Mouse (Mus musculus): ENCODE data around the gene 4930544D05Rik. TPM values are rescaled to one million over a fixed set of nuclear protein-coding genes. Genes with fewer than 3 reads are reported as not detected.

The 4930544D05Rik gene
- polyA plus RNA-seq, 2 experiments from 2014 or later: not detected

DNA sequence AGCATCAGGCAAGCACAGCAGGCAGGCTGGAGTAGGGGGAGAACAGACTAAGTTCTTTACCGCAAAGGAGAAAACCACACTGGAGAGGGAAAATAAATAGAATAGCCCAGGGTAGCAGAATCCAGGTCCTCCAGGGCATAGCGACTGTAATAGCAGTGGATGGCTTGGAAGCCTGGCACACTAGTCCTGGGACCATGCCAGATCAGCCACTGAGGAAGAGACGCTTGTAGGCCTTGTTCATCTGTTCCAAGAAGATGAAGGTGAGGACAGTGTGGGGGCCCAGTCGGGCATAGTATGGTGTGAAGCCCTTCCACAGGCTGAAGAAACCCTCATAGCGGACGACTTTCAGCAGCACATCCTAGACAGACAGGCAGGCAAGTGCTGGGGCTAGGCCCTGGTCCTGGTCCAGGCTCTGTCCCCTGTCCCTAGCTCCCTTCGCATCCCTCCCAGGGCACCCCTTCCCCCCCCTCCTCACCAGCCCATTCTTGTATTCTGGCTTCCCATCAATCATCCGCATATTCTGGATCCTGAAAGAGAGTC, 29.0 kb downstream of the 4930544D05Rik start:
- no peak for ATAC-seq

DNA sequence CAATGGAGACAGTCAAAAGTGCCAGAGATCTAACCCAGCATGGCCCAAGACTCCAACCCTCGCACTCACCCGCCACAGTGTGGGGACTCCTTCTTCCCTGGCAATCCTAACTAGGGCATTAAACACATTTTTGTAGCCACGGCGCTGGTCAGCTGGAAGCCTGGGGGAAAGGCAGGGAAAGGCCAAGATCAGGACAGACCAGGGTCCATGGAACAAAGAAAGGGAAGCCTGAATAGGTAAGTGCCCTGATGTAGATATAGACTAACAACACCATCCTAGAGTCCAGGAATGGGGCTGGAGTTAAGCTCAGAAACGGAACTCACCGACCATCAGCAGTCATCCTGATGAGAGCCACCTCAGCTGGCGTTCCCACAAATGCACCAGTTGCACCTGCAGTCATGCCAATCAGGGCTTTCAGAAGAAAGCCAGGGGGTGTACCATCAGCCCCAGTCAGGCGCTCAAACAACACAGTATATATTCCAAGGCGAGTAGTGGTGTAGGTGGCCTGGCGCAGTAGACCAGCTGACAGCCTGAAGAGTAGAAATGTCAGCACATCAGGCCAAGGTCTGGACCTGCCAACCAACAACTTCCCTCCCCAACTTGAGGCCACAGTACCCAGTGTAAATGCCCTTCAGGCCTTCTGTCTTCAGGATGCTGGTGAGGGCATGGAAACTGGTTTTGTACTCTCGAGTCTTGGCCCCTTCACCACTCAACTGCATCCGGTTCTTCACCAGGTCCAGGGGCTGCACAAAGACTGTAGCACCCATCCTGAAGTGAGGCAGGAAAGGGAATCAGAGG, 30.0 kb downstream of the 4930544D05Rik start:
- ATAC-seq: no peak

DNA sequence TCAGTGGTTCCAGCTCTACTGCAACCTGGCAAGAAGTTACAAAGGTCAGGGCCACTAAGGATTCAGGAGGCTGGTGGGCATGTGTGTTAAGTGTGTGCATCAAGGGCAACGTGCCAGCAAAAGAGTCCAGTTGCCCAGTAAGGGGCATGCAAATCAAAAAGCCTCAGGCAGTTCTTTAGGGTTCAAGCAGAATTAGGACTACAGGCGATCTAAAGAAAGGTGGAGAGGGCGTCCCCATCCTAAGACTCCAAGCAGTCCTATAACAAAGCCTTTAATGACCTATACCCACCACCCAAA, 30.6 kb downstream of the 4930544D05Rik start:
- ATAC-seq: no peak

DNA sequence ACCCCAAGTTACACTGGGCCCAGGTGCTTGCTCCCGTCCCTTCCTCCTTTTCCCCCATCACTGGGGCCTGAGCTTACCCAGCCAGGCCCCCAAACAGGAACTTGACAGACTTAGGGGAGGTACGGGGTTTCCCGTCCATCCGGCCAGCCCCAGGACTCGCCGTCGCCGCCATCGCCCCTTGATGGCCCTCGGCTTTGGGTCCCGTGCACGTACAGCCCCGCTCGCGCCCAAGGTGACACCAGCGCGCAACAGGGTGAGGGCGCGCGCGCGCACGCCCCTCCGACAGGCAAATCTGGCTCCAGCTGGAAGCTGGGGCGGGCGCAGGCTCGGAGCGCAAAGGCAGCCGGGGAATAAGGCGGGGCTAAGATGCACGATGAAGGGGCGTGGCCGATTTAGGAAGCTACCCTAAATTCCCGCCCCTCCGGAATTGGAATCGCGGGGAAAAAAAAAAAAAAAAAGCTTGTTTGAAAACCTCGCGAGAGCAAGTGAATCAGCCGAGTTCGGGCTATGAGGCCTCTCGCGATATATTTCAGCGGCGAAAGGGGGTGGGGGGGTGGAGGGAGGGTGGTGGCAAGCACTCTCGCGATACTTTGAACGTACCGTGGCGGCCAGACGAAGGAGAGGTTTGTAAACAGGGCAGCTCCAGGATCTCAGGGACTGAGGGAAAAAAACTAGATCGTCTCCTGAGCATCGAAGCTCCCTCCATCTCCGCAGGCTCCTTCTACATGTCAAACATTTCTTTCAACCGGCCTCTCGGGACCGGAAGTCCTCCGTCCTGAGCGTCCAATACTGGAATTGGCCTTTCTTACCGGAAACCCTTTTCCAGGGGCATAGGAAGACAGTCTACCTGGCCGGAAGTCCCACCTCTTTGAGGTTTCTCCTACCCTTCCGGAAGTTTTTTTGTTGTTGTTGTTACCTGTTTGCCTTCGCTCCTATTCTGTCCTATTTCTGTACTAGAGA, 31.3 kb downstream of the 4930544D05Rik start, which contains the start of the genes Rnf167 and Slc25a11:
TSS of gene Rnf167 (plus strand) at position 545 of the 960 bp plus-strand sequence.
TSS of gene Slc25a11 (minus strand) at position 789 of the 960 bp plus-strand sequence.
- ATAC-seq: peak; percentile 67

DNA sequence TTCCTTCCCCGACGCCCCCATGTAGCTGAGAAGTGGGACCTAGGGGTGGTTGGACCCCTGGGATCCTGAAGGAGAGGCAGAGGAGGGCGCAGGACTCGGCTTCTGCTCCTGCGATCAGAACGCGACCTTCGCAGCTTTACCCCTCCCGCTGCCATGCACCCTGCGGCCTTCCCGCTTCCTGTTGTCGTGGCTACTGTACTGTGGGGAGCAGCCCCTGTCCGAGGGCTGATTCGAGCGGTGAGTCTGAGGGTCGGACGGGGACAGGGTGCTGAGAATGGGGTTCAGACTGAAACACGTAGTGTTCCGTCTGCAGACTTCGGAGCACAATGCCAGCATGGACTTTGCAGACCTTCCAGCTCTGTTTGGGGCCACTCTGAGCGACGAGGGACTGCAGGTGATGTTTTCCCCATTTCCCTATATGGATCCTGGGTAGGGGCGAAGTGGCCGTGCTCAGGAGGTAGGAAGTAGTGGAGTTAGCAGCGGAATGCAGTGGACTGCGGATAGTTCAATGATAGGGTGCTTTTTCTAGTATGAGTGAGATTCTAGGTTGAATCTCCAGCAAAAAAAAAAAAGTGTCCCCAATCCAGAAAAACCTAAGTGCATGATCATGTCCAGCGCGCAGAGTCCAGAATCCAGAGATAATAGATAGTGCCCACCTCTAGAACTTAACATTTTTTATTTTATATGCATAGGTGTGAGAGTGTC, 32.2 kb downstream of the 4930544D05Rik start:
- no peak for ATAC-seq

DNA sequence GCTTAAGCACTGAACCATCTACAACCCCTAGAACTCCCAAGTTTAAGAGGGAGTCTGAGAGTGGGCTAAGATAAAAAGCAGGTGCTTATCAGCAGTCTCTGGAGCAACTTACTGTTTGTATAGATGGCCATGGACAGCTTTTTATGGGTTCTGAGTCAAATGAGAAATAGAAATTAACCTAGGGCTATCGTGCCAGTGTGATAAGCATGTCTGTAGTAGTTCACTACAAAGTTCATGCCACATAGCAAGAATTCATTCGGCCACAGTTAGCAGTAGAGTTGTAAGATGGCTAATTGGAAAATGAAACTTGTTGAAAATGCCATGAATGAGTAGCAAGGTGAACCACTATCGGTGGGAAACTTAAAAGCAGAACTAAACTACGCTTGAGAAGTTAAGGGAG, 32.9 kb downstream of the 4930544D05Rik start:
- ATAC-seq: no peak

DNA sequence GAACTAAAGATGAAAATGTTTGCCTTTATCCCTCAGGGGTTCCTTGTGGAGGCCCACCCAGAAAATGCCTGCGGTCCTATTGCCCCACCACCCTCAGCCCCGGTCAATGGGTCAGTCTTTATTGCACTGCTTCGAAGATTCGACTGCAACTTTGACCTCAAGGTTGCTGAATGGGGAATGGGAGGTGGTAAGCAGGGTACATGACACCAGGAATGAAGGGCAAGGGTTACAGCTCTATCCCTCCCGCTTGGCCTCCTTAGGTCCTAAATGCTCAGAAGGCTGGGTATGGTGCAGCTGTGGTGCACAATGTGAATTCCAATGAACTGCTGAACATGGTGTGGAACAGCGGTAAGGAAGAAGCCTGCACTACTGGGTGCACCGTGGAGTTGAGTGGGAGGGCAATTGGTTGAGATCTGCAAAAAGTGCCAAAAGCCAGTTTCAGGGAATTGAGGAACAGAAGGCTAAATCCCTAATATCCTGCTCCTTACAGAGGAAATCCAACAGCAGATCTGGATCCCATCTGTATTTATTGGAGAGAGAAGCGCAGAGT, 33.6 kb downstream of the 4930544D05Rik start:
- no peak for ATAC-seq

DNA sequence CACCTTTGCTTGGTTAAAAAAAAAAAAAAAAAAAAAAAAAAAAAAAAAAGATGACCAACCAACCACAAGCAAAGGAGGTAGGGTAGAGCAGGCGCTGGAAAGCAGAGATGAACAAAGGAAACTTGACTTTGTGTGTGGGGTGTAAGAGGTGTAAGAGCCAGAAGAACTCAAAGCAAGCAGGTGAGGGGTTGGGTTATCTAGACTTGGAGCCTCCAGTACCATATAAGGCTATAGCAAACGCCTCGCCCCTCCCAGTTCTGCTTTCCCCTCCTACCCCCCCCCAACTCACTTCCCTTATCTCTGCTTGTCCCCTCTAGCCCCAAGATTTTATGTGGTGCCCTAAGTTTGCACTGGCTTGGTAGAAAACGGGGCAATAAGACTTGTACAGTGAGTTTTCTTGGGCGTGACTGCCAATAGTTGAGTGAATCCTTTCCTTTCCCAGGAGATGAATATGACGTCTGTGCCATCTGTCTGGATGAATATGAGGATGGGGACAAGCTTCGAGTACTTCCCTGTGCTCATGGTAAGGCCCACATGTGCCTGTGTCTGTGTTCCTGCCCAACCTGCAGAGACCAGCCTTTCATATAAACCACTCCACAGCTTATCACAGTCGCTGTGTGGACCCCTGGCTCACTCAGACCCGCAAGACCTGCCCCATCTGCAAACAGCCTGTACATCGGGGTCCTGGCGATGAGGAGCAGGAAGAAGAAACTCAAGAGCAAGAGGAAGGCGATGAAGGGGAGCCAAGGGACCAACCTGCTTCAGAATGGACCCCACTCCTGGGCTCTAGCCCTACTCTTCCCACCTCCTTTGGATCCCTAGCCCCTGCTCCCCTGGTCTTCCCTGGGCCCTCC, 34.9 kb downstream of the 4930544D05Rik start:
- ATAC-seq: peak; percentile 41

DNA sequence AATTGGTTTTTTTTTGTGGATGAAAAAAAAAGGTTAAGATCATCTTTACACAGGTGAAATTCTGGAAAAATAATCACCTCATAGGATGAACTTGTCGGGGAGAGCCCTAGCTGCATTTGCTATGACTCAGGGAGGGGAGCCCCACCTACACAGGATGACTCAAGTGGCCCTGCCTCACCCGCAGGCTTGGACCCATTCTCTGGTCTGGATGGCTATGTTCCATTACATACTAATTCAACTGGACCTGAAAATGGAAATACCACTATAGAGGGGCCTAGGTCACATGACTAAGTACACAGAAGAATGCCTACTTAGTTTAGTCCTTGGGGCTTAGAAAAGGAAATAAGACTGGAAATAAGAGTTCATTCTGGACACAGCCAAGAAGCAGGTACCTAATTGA, 35.7 kb downstream of the 4930544D05Rik start:
- no peak for ATAC-seq

DNA sequence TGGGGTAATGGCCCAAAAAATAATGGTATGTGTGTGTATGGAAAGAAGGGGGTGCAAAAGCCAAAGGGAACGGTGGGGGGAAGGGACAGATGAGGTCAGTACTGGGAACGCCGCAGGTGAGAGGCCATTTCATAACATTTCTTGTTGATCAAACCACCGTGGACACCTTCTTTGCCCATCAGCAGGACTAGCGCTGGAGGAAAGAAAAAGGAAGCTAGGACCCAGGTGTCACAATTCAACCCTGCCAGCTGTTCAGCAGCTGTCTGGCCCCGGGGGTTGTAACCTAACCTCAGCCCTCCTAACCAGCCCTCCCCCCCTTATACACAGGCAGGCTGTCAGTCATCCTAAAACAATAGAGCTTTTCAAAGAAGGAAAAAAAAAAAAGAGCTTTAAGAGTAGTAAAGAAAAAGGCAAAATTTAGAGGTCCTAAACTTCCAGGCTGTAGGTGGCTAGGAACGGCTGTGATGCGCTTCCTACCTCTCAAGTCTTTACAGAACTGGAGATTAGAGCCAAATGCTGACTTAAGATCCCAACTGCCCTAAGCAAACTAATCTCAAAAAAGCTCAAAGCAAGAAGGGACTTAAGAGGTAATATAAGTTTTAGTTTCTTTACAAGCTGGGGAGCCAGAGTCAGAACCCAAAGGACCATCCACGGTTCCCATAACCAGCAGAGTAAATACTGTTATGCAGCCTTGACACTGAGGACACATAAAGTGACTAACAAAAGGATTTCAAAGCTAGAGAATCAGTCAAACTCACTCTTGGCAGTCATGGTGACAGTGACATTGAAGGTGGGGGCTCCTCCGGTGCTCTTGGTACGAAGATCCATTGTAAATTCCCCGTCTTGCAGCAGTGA, 36.6 kb downstream of the 4930544D05Rik start:
- ATAC-seq: no peak

DNA sequence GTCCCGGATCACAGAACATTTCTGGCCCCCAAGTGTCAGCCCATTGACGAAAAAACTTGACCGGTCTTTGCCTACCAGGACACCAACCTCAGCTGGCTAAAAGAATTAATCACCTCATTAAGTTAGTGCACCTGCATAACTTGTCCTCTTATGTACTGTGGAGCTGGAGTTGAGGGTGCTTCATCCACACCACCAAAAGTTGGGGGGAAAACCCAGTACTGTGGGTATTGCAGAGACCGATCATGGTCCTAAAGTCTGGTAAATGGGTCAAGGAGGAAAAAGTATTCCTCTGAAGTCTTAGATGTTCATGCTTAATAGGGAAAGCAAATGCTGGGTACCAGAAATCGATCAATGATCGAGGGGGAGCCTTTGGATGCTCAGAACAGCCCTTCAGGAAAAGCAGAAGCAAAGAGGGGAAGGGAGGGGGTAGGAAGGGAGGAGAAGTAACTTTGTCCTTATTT, 37.3 kb downstream of the 4930544D05Rik start:
- ATAC-seq: no peak

DNA sequence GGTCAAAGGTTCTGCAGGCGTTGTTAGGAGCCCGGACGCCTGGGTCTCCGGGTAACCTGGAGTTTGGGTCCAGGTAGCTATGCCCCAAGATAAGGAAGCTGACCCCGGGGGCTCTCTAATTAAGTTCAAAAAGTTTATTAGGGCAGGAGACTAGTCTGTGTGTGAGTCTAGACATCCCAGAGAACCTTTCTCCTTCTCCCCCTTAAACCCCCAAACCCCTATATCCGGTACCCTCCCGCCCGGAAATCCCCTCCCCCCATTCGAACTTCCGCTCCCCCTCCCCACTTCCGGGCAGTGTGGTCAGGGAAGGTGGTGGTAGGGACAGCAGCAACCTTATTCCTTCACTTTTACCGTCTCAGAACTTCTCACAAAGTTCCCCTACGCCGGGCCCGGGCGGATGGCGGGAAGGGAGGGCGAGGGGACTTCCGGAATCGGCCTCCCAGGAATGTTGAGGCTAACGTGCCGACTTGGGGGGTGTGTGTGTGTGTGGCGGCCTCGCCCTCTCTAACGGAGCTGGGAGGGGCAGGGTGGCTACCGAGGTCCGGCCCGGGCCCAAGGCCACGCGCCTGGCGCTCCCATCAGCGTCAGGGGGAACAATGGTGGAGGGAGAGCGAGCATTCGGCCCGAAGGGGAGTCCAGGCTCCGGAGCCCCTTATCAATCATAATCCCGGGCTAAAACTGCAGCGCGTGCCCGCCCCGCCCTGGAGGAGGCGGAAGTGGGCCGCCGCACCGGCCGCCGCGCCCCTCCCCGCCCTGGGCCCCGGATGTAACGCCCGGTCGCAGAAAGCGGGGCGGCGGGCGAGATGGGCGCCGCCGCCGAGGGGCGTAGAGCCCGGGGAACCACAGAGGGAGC, 37.9 kb downstream of the 4930544D05Rik start:
- ATAC-seq: peak; percentile 24

DNA sequence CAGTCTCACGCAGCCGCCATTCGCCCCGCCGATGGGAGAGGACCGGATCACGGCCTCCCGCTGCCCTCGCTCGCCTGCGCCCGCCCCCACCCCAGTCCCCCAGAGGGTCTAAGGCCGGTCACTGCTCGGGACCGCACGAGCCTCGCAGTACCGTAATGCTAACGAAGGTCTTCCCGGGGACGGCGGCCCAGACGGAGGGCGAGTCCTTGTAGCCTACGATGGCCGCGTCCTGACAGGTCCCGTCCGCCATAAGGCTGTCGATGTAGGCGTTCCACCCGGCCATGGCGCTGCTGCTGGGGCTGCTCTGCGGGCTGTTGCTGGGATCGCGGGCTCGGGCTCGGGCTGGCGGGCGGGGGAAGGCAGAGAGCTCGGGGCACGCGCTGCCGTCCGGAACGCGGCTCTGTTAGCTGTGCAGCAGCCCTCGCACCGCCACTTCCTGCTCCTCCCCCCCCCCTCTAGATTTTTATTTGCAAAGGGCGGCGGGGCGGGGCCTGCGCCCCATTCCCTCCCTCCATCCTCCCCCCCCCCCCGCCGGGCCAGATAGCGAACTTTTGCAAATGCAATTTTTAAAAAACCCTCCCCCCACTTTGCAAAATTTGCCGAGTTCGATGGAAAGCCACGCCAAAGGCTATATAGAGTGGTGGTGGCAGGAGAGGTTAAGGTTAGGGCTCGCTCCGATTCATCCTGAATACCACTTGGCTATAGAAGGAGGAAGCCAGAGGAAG, 38.7 kb downstream of the 4930544D05Rik start, which contains the start of gene Pfn1:
TSS of gene Pfn1 (minus strand) at position 447 of the 725 bp plus-strand sequence.
- peak; percentile 13 for ATAC-seq

DNA sequence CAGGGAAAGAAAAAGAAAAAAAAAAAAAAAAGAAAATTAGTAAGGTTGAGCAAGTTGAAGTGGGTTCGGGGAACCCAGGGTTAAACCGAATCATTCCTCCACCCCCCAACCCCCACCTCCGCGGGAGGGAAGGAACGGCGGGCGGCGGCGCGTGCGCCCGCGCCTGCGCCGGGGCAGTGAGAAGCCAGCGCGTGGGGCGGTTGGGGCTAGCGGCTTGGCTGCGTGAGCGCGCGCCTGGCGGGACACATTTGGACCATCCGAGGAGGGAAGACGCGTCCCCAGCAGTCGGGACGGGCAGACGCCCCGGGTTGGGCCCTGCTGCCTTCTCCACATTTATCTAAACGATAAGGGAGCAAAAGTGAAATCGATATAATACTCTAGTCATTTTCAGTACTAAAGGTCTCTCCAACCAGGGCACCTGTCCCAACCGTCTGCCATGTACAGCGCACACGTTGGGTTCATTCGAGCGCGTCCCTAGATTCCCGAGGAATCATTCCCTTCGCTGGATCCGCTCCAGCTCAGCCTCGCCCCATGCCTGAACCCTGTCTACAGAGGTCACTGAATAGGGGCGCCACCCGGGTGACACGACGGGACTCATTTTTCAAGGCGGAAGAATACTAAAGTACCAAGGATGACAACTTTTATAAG, 39.4 kb downstream of the 4930544D05Rik start:
- no peak for ATAC-seq

DNA sequence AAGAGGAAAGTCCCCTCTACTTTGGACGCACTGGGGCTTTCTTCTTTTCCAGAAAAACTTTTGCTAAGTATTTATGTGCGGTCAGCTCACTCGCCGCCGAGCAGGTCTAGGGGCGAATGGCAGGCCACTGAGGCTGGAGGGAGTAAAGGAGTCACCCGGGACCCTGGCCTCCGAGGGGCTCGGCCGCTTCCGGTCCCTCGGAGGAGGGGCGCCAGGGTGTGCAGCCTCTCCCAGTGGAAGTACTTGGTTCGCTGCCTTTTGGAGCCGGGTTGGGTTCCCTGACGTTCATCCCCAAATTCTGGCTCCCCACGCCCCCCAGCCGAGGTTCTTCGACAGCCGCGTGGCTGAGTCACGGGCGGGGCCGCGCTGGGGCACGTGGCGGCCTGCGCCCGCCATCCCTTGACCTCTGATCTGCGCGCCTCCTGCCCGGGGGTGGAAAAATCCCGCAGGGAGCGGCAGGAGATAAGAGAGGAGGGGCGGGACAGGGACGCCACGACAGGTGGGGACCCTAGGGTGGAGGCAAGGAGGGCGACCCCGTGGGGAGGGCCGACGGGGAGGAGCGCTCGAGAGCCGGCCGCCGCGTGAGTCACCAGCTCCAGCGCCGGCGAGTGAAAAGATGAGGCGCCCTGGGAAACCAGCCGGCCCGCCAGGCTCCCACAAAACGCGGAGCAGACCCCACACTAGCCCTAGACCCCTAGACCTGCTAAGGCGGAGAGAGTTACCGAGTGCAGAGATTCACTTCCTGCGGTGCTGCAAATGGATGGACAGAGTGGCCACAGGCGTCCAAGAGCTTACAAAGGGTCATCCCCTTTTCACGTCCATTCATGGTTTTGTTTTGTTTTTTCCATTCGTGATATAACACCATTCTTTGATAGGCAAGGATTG, 40.2 kb downstream of the 4930544D05Rik start:
- ATAC-seq: no peak

DNA sequence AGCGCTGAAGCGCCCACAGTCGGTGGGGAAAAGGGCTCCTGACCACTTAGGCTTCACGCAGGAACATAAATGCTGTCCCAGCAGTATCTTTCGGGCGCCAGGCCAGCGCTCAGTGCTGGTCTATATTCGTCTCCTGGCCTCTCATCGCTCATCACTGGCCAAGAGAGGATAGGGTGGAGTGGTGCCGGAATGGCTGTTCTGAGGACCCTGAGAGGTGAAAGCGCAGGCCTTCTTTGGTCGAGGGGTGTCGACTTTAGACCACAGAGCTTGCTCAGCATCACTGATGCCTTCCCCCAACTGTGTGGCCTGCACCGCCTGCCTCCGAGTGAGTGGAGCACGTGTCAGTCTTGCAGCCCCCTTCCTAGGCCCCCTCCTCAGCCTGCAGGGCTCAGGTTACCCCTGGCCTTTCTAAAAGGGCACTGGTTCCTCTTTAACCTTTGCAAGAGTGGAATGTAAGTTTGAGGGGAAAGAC, 40.8 kb downstream of the 4930544D05Rik start:
- ATAC-seq: no peak

DNA sequence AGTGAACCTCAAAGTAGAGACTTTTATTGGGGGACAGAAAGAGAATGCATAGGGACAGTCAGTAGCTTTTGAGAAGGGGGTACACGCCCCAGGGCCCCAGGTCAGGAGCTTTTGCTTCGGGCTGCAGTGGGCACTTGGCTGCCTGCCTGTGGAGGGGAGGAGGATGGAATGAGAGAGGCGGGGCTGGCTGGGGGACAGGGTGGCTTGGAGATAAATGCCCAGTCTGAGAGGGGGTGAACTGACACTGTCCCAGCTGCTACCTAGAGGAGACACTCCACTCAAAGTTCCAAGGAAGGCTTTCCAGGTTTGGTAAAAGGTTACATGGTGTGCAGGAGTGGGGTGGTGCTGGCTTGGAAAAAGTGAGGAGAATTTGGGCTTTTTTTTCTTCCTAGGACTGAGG, 41.3 kb downstream of the 4930544D05Rik start, which contains the start of gene Eno3:
TSS of gene Eno3 (plus strand) at position 239 of the 400 bp plus-strand sequence.
- ATAC-seq: no peak
